Mouse (Mus musculus) midbrain, embryonic 14.5 days (tissue): ENCODE data around the gene Rubcn. TPM values are rescaled to one million over a fixed set of nuclear protein-coding genes. Genes with fewer than 3 reads are reported as not detected.

ENCODE experiments used
- ATAC-seq: fragments of 200-750 bp; cut with Nextera tagmentation; 2 replicates; pipeline ENCODE4 v1.8.0; 2017; ENCODE audit warnings: moderate number of reproducible peaks, moderate library complexity; ENCODE audit not compliant: low FRiP score, low TSS enrichment
- DNase-seq: peaks from one replicate; pipeline ENCODE4 v3.0.0-alpha.2; 2015
- H3K27ac ChIP-seq: fragments of 300-500 bp; sonication (generic); replicated peaks from 2 replicates; pipeline ENCODE4 v1.5.1; 2014; ENCODE audit warnings: mild to moderate bottlenecking, low read depth, low read length, moderate library complexity
- H3K27me3 ChIP-seq: fragments of 300-500 bp; sonication (generic); 2 replicates; pipeline ENCODE4 v1.6.1; 2014; ENCODE audit warnings: low read length, control low read depth, mixed read lengths; ENCODE audit not compliant: control insufficient read depth, insufficient read depth
- H3K36me3 ChIP-seq: fragments of 300-500 bp; sonication (generic); 2 replicates; pipeline ENCODE4 v1.6.1; 2014; ENCODE audit warnings: low read length, control low read depth; ENCODE audit not compliant: control insufficient read depth, insufficient read depth
- H3K4me1 ChIP-seq: fragments of 300-500 bp; sonication (generic); 2 replicates; pipeline ENCODE4 v1.6.1; 2014; ENCODE audit warnings: mild to moderate bottlenecking, antibody characterized with exemption, low read length, control low read depth; ENCODE audit not compliant: control insufficient read depth, insufficient read depth
- H3K4me2 ChIP-seq: fragments of 300-500 bp; sonication (generic); 2 replicates; pipeline ENCODE4 v1.6.1; 2014; ENCODE audit warnings: mild to moderate bottlenecking, low read length, moderate library complexity
- H3K4me3 ChIP-seq: fragments of 300-500 bp; sonication (generic); replicated peaks from 2 replicates; pipeline ENCODE4 v1.5.1; 2014; ENCODE audit warnings: low read depth, low read length
- H3K9ac ChIP-seq: fragments of 300-500 bp; sonication (generic); replicated peaks from 2 replicates; pipeline ENCODE4 v1.6.1; 2014; ENCODE audit warnings: mild to moderate bottlenecking, low read length, moderate library complexity
- H3K9me3 ChIP-seq: fragments of 300-500 bp; sonication (generic); 2 replicates; pipeline ENCODE4 v1.6.1; 2016; ENCODE audit warnings: low read length, control low read depth, mixed read lengths; ENCODE audit not compliant: control insufficient read depth
- WGBS: fragments of 180-500 bp; shearing (Covaris S2); extraction: QIAGEN DNeasy Blood & Tissue Kit; methylation state at CpG from one replicate; pipeline ENCODE4 v1.1.7; 2014; 5-methylcytosine and 5-hydroxymethylcytosine counted together
- polyA plus RNA-seq: library from polyadenylated mRNA; unstranded; fragments of >200 nt; fragmentation: Nextera tagmentation; extraction: Ambion mirVana; gene quantifications from 2 replicates; pipeline ENCODE4 v1.2.1, GENCODE M21; 2014

Rubcn gene
- polyA plus RNA-seq, 1 experiment from 2014 or later = 30.0 TPM

GRCm38 (mm10) chr16:32778956-32779355 is 98.6 kb downstream of the Rubcn start:
- DNase-seq (no peak), ATAC-seq (no peak)
- Histone ChIP-seq H3K4me3 (no peak overlapping the region), H3K9ac (no peak overlapping the region), H3K36me3 (no peaks in the 10 kb centered on the region), H3K4me1 (0 out of 2 replicates have a peak, but pooled peaks cover 3% of the 10 kb centered on the region), H3K27me3 (no peaks in the 10 kb centered on the region), H3K4me2 (no peak overlapping the region), H3K9me3 (no peaks in the 10 kb centered on the region), H3K27ac (no peak overlapping the region)
- 50% methylated on average over 8 of the region's 8 CpGs for WGBS

- Histone ChIP-seq H3K27me3 (no peaks in the 10 kb centered on the region), H3K36me3 (no peaks in the 10 kb centered on the region), H3K9ac (no peak overlapping the region), H3K9me3 (no peaks in the 10 kb centered on the region), H3K4me2 (no peak overlapping the region), H3K27ac (no peak overlapping the region), H3K4me1 (no peaks in the 10 kb centered on the region), H3K4me3 (no peak overlapping the region)
- WGBS = 89% methylated on average over 10 of the region's 10 CpGs
- ATAC-seq = no peak
- no peak for DNase-seq
These were observed 100.9 kb downstream of the Rubcn start for GRCm38 (mm10) chr16:32776676-32777075.

Other genes starting within 250 kb of the Rubcn start
- 15.5 and 17.6 TPM in 2 replicates for gene Tnk2, start 233.9 kb downstream of the Rubcn start, polyA plus RNA-seq
- gene Muc4, start 141.9 kb downstream of the Rubcn start, polyA plus RNA-seq = 0.16 TPM in 1 of 2 replicates, not detected in the other
- gene Muc20, start 80.3 kb downstream of the Rubcn start, polyA plus RNA-seq = not detected in 2 replicates
- gene Smbd1, start 67.3 kb downstream of the Rubcn start, polyA plus RNA-seq = not detected in 2 replicates
- 167 and 171 TPM in 2 replicates for gene Fyttd1, start 266 bp downstream of the Rubcn start, polyA plus RNA-seq
- gene Lrch3, start 36.3 kb upstream of the Rubcn start, polyA plus RNA-seq = 35.2 and 51.7 TPM in 2 replicates
- gene Iqcg, start 178.5 kb upstream of the Rubcn start, polyA plus RNA-seq = 4.7 and 6.2 TPM in 2 replicates
- gene Rpl35a, start 178.7 kb upstream of the Rubcn start, polyA plus RNA-seq = 477 and 558 TPM in 2 replicates
- 2.9 and 3.2 TPM in 2 replicates for gene Lmln, start 184.8 kb upstream of the Rubcn start, polyA plus RNA-seq